Comparison of ENCODE assay signal across 11 mouse cellular contexts in the genomic region with DNA sequence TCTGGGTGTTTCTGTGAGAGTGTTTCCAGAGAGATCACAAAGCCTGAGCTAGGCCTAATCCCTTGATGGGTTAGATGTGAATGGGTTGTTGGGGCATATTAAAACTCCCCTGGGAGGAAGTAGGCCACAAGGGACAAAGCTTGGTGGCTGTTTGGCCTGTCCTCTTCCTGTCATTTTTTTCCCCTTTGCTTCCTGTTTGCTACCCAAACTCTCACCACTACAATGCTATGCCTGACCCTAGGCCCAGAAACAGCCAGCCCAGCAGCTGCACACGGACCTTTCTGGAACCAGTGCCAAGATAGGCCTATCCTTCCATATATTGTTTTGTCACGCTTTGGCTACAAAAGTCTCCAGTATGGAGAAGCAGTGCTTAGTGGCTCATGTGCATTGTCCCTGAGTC. TPM values are rescaled to one million over a fixed set of nuclear protein-coding genes. Genes with fewer than 3 reads are reported as not detected.
DNase-seq lines count a peak whose midpoint lies in the region; ATAC-seq lines count a peak whose summit lies in the region.
"Had no signal": no experiment of that assay in that cellular context is flagged by ENCODE, and none has a peak within 500 bp of the region (broad histone marks: within the 10 kb centered on the region; RNA-seq: fewer than 3 reads in every experiment).

No protein-coding gene starts in this region.

- no peaks in the 10 kb centered on the region for H3K9me3 ChIP-seq in kidney, embryonic 14.5 days (ENCODE audit: control insufficient read depth, low read length)
- H3K9me3 ChIP-seq in kidney, embryonic 15.5 days (replicated peaks) = no peaks in the 10 kb centered on the region
- H3K9me3 ChIP-seq: embryonic facial prominence, embryonic 12.5 days had no signal

- H3K4me2 ChIP-seq in kidney, embryonic 14.5 days (replicated peaks; ENCODE audit: low read depth, low read length) = no peak overlapping the region
- H3K4me2 ChIP-seq in kidney, embryonic 15.5 days = no peak overlapping the region
- H3K4me2 ChIP-seq: embryonic facial prominence, embryonic 12.5 days had no signal

- no peak overlapping the region for H3K4me3 ChIP-seq in kidney, embryonic 14.5 days (ENCODE audit: low read length)
- no peak overlapping the region for H3K4me3 ChIP-seq in brown adipose tissue, adult 24 weeks (ENCODE audit: insufficient read depth, low read depth, low read length)
- H3K4me3 ChIP-seq in kidney, embryonic 15.5 days (replicated peaks) = no peak overlapping the region
- H3K4me3 ChIP-seq: embryonic facial prominence, embryonic 12.5 days had no signal

- WGBS in kidney, embryonic 14.5 days = 71% methylated on average over 2 of the region's 2 CpGs
- 55% methylated on average over 2 of the region's 2 CpGs for WGBS in kidney, embryonic 15.5 days

- no peak overlapping the region for H3K27ac ChIP-seq in kidney, embryonic 14.5 days (ENCODE audit: low read depth, low read length)
- H3K27ac ChIP-seq in brown adipose tissue, adult 24 weeks (replicated peaks; ENCODE audit: low read depth, low read length) = peak overlapping the region; percentile 99
- peak overlapping the region; percentile 65 for H3K27ac ChIP-seq in kidney, embryonic 15.5 days
- H3K27ac ChIP-seq: embryonic facial prominence, embryonic 12.5 days had no signal

- H3K36me3 ChIP-seq in kidney, embryonic 14.5 days (ENCODE audit: control insufficient read depth, insufficient read depth, low read length) = peaks cover 10% of the 10 kb centered on the region; the same call in 1 of the 2 replicates
- H3K36me3 ChIP-seq in kidney, embryonic 15.5 days = peaks cover 27% of the 10 kb centered on the region

- ATAC-seq in kidney, embryonic 14.5 days (ENCODE audit: low FRiP score, low TSS enrichment) = no peak
- no peak for ATAC-seq in kidney, embryonic 15.5 days (replicated peaks; ENCODE audit: low FRiP score)
- ATAC-seq in megakaryocyte progenitor cell, adult 5-6 weeks (replicated peaks; ENCODE audit: poor library complexity) = no peak
- ATAC-seq: forebrain, embryonic 16.5 days had no signal

- H3K9ac ChIP-seq in kidney, embryonic 14.5 days (ENCODE audit: low read depth, low read length) = no peak overlapping the region
- no peak overlapping the region for H3K9ac ChIP-seq in kidney, embryonic 15.5 days
- H3K9ac ChIP-seq: embryonic facial prominence, embryonic 12.5 days had no signal

- peak; percentile 47 for DNase-seq in kidney, adult 9 months
- peak; percentile 37 to 46 for DNase-seq in B cell, adult 2 months
- DNase-seq in right cerebral cortex, postnatal 14 days = no peak
- no peak for DNase-seq in c-Kit-positive CD71-positive TER-119-positive erythroid progenitor cells, embryonic 14.5 days (ENCODE audit: low spot score)
- DNase-seq: thymus, adult 18-20 months had no signal

- H3K27me3 ChIP-seq in kidney, embryonic 14.5 days (ENCODE audit: control insufficient read depth, insufficient read depth, low read length) = no peaks in the 10 kb centered on the region
- no peaks in the 10 kb centered on the region for H3K27me3 ChIP-seq in kidney, embryonic 15.5 days
- H3K27me3 ChIP-seq: embryonic facial prominence, embryonic 12.5 days had no signal

- H3K4me1 ChIP-seq in kidney, embryonic 14.5 days (ENCODE audit: control insufficient read depth, insufficient read depth, low read length) = no peaks in the 10 kb centered on the region
- peaks cover 34% of the 10 kb centered on the region for H3K4me1 ChIP-seq in brown adipose tissue, adult 24 weeks (ENCODE audit: control insufficient read depth, insufficient read depth, insufficient read length, low read length)
- H3K4me1 ChIP-seq in kidney, embryonic 15.5 days = 0 out of 2 replicates have a peak, but pooled peaks cover 3% of the 10 kb centered on the region
- H3K4me1 ChIP-seq: embryonic facial prominence, embryonic 12.5 days had no signal

RNA-seq across cellular contexts. Expression of gene Tpst1, which starts 11.0 kb away (rescaled TPM):
- polyA plus RNA-seq in kidney, embryonic 14.5 days (2014; fragmentation: Nextera tagmentation; extraction: Ambion mirVana) = 61.8 and 70.7 TPM in 2 replicates
- 11.6 and 14.3 TPM in 2 replicates for polyA plus RNA-seq in brown adipose tissue, adult 24 weeks (2012; ENCODE audit: insufficient read depth, insufficient read length, missing spikeins)
- polyA plus RNA-seq in kidney, embryonic 15.5 days (2015; fragmentation: Nextera tagmentation; extraction: Ambion mirVana) = 67.7 and 72.5 TPM in 2 replicates
- 10.6 and 10.7 TPM in 2 replicates for total RNA-seq in megakaryocyte progenitor cell, adult 5-6 weeks (2015)
- total RNA-seq in megakaryocyte progenitor cell, adult 5-6 weeks (2017) = 4.3 and 6.8 TPM in 2 replicates

RNA-seq across cellular contexts. Expression of gene Crcp, which starts 33.0 kb away (rescaled TPM):
- 24.5 and 31.2 TPM in 2 replicates for polyA plus RNA-seq in kidney, embryonic 14.5 days (2014; fragmentation: Nextera tagmentation; extraction: Ambion mirVana)
- 21.9 and 23.3 TPM in 2 replicates for polyA plus RNA-seq in brown adipose tissue, adult 24 weeks (2012; ENCODE audit: insufficient read depth, insufficient read length, missing spikeins)
- 39.0 and 40.6 TPM in 2 replicates for polyA plus RNA-seq in kidney, embryonic 15.5 days (2015; fragmentation: Nextera tagmentation; extraction: Ambion mirVana)
- total RNA-seq in megakaryocyte progenitor cell, adult 5-6 weeks (2015) = 39.3 and 40.3 TPM in 2 replicates
- total RNA-seq in megakaryocyte progenitor cell, adult 5-6 weeks (2017) = 36.6 and 62.7 TPM in 2 replicates

RNA-seq across cellular contexts. Expression of gene Asl, which starts 33.0 kb away (rescaled TPM):
- polyA plus RNA-seq in kidney, embryonic 14.5 days (2014; fragmentation: Nextera tagmentation; extraction: Ambion mirVana) = 40.3 and 46.4 TPM in 2 replicates
- polyA plus RNA-seq in brown adipose tissue, adult 24 weeks (2012; ENCODE audit: insufficient read depth, insufficient read length, missing spikeins) = 23.4 and 27.8 TPM in 2 replicates
- 49.9 and 50.6 TPM in 2 replicates for polyA plus RNA-seq in kidney, embryonic 15.5 days (2015; fragmentation: Nextera tagmentation; extraction: Ambion mirVana)
- total RNA-seq in megakaryocyte progenitor cell, adult 5-6 weeks (2015) = 22.7 and 23.0 TPM in 2 replicates
- total RNA-seq in megakaryocyte progenitor cell, adult 5-6 weeks (2017) = 19.2 and 32.1 TPM in 2 replicates

RNA-seq across cellular contexts. Expression of gene Gusb, which starts 59.2 kb away (rescaled TPM):
- 49.8 and 58.7 TPM in 2 replicates for polyA plus RNA-seq in kidney, embryonic 14.5 days (2014; fragmentation: Nextera tagmentation; extraction: Ambion mirVana)
- polyA plus RNA-seq in brown adipose tissue, adult 24 weeks (2012; ENCODE audit: insufficient read depth, insufficient read length, missing spikeins) = 16.5 and 18.5 TPM in 2 replicates
- 53.7 and 55.2 TPM in 2 replicates for polyA plus RNA-seq in kidney, embryonic 15.5 days (2015; fragmentation: Nextera tagmentation; extraction: Ambion mirVana)
- total RNA-seq in megakaryocyte progenitor cell, adult 5-6 weeks (2015) = 137 and 148 TPM in 2 replicates
- total RNA-seq in megakaryocyte progenitor cell, adult 5-6 weeks (2017) = 77.6 and 90.6 TPM in 2 replicates

Comparison
In these comparisons a context has a peak if more than half of its experiments do, and no peak if none do; other contexts are left out.
1. DNase-seq: peak in kidney, adult 9 months (single experiment) and B cell, adult 2 months (2 of 2); none in right cerebral cortex, postnatal 14 days (single experiment) and c-Kit-positive CD71-positive TER-119-positive erythroid progenitor cells, embryonic 14.5 days (single experiment).